Mouse (Mus musculus) forebrain, embryonic 11.5 days (tissue): ENCODE results near the gene Dnajb5. TPM values are rescaled to one million over a fixed set of nuclear protein-coding genes. Genes with fewer than 3 reads are reported as not detected.

ENCODE experiments used
- ATAC-seq: fragments of 200-750 bp; cut with Nextera tagmentation; replicated peaks from 2 replicates; pipeline ENCODE4 v1.8.0; 2017; ENCODE audit warnings: moderate TSS enrichment; ENCODE audit not compliant: low FRiP score
- DNase-seq: peaks from one replicate; pipeline ENCODE4 v3.0.0-alpha.2; 2017; ENCODE audit warnings: low spot score
- H3K27ac ChIP-seq: fragments of 300-500 bp; sonication (generic); 2 replicates; pipeline ENCODE4 v1.5.1; 2014; ENCODE audit warnings: low read depth, low read length
- H3K27me3 ChIP-seq: fragments of 300-500 bp; sonication (generic); 2 replicates; pipeline ENCODE4 v1.6.1; 2014; ENCODE audit warnings: mild to moderate bottlenecking, low read length, mixed read lengths; ENCODE audit not compliant: control insufficient read depth, insufficient read depth
- H3K36me3 ChIP-seq: fragments of 300-500 bp; sonication (generic); 2 replicates; pipeline ENCODE4 v1.6.1; 2014; ENCODE audit warnings: mild to moderate bottlenecking, low read length, moderate library complexity, mixed read lengths; ENCODE audit not compliant: control insufficient read depth, insufficient read depth
- H3K4me1 ChIP-seq: fragments of 300-500 bp; sonication (generic); replicated peaks from 2 replicates; pipeline ENCODE4 v1.6.1; 2014; ENCODE audit warnings: low read length, mixed read lengths; ENCODE audit not compliant: control insufficient read depth, insufficient read depth
- H3K4me2 ChIP-seq: fragments of 300-500 bp; sonication (generic); 2 replicates; pipeline ENCODE4 v1.6.1; 2014; ENCODE audit warnings: low read depth, mild to moderate bottlenecking, low read length, moderate library complexity, mixed read lengths; ENCODE audit not compliant: severe bottlenecking
- H3K4me3 ChIP-seq: fragments of 300-500 bp; sonication (generic); 2 replicates; pipeline ENCODE4 v1.5.1; 2014; ENCODE audit warnings: low read depth, low read length
- H3K9ac ChIP-seq: fragments of 300-500 bp; sonication (generic); 2 replicates; pipeline ENCODE4 v1.6.1; 2014; ENCODE audit warnings: low read length
- H3K9me3 ChIP-seq: fragments of 300-500 bp; sonication (generic); 2 replicates; pipeline ENCODE4 v1.6.1; 2016; ENCODE audit warnings: low read length, mixed read lengths; ENCODE audit not compliant: control insufficient read depth
- WGBS: fragments of 180-500 bp; shearing (Covaris S2); extraction: QIAGEN DNeasy Blood & Tissue Kit; methylation state at CpG from one replicate; pipeline ENCODE4 v1.1.7; 2014; 5-methylcytosine and 5-hydroxymethylcytosine counted together
- polyA plus RNA-seq: library from polyadenylated mRNA; unstranded; fragments of >200 nt; fragmentation: Nextera tagmentation; extraction: Ambion mirVana; gene quantifications from 2 replicates; pipeline ENCODE4 v1.2.1, GENCODE M21; 2014

The Dnajb5 gene
- polyA plus RNA-seq, 1 experiment from 2014 or later = 16.4 TPM

DNA sequence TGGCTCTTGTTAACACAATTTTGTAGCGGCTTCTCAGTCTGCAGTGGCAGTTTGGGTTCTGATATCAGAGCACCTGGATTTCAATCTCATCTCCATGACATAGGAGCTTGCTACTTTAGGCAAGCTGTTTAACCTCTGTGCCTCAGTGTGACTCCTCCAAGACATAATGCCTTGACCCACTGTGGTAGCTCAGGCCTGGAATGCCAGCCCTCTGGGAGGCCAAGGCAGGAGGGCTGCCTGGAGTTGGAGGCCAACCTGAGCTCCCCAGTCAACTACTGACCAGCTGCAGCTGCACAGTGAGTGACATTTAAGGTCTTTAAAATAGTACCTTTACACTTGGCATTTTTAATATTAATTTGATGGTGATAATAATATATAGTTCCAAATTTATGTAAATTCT, 33.6 kb upstream of the Dnajb5 start:
- no peaks in the 10 kb centered on the region for H3K36me3 ChIP-seq
- H3K27ac ChIP-seq = no peak overlapping the region
- H3K4me3 ChIP-seq = no peak overlapping the region
- no peaks in the 10 kb centered on the region for H3K9me3 ChIP-seq
- DNase-seq (no peak), ATAC-seq (no peak)
- 68% methylated on average over 1 of the region's 1 CpGs for WGBS
- no peak overlapping the region for H3K9ac ChIP-seq
- peaks cover 20% of the 10 kb centered on the region for H3K27me3 ChIP-seq
- no peaks in the 10 kb centered on the region; the same call in 1 of the 2 replicates for H3K4me1 ChIP-seq
- no peak overlapping the region for H3K4me2 ChIP-seq

GRCm38 (mm10) chr4:42916617-42917401, 32.8 kb upstream of the Dnajb5 start, which contains the start of gene Phf24:
Phf24 (plus strand) TSS chr4:42916660.
- Histone ChIP-seq H3K9me3 (no peaks in the 10 kb centered on the region), H3K27me3 (peaks cover 20% of the 10 kb centered on the region), H3K9ac (peak within 1 kb of the TSS; percentile 72), H3K27ac (no peak within 1 kb of the TSS), H3K36me3 (no peaks in the 10 kb centered on the region), H3K4me3 (peak within 1 kb of the TSS; percentile 67), H3K4me2 (peak within 1 kb of the TSS; percentile 93), H3K4me1 (no peaks in the 10 kb centered on the region; the same call in 1 of the 2 replicates)
- peak; percentile 55; the same call in 1 of the 2 replicates for ATAC-seq
- DNase-seq = peak; percentile 62
- 1% methylated on average over 72 of the region's 90 CpGs for WGBS

DNA sequence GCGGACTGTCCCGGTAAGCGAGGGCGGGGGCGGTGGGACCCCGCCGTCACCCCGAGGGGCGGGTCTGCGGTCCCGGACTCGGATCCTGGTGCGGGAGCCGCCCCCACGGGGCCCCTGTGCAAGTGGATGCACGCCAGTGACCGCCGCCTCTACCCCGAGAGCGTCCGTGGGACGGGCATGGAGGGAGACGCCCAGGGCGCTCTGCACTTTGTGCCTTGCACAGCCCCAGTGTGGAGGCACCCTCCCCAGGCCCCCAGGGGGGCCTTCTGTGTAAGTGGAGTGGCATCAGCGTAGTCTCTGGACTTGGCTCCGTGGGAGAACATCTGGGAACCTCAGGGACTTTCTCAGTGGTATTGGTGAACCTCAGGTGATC, 32.2 kb upstream of the Dnajb5 start:
- Histone ChIP-seq H3K9me3 (no peaks in the 10 kb centered on the region), H3K4me1 (no peaks in the 10 kb centered on the region; the same call in 1 of the 2 replicates), H3K36me3 (no peaks in the 10 kb centered on the region), H3K27ac (no peak overlapping the region), H3K27me3 (peaks cover 20% of the 10 kb centered on the region), H3K4me2 (peak overlapping the region; percentile 93), H3K4me3 (peak overlapping the region; percentile 67), H3K9ac (peak overlapping the region; percentile 72)
- DNase-seq (peak; percentile 67), ATAC-seq (0 out of 2 replicates have a peak, but pooled peaks have one; percentile 21)
- WGBS = 3% methylated on average over 26 of the region's 26 CpGs

DNA sequence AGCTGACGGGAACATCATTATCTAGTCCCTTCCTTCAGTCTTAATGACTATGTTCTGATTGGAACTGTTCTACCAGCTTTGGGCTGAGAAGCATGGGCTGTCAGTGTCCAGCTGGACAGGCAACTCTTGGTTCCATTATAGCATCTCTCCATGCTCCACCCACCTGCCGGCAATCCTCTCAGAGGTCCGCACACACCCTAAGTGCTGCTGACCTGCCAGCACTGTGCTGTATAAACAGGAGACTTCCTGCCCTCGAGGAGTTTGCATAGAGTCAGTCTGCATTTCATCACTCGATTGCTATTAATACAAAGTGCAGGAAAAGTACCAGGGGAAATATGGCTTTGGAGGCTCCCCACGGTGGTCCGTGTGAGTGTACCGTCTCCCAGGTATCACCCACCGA, 28.9 kb upstream of the Dnajb5 start:
- Histone ChIP-seq H3K4me2 (no peak overlapping the region), H3K9ac (no peak overlapping the region), H3K36me3 (no peaks in the 10 kb centered on the region), H3K4me3 (no peak overlapping the region), H3K27ac (no peak overlapping the region), H3K9me3 (no peaks in the 10 kb centered on the region), H3K27me3 (peaks cover 15% of the 10 kb centered on the region), H3K4me1 (peaks cover 2% of the 10 kb centered on the region; the same call in 1 of the 2 replicates)
- ATAC-seq = no peak
- DNase-seq = peak; percentile 30
- WGBS = 81% methylated on average over 9 of the region's 9 CpGs

GRCm38 (mm10) chr4:42921536-42921935, 28.1 kb upstream of the Dnajb5 start:
- no peaks in the 10 kb centered on the region for H3K9me3 ChIP-seq
- H3K4me2 ChIP-seq = no peak overlapping the region
- no peaks in the 10 kb centered on the region for H3K36me3 ChIP-seq
- WGBS = 93% methylated on average over 2 of the region's 2 CpGs
- no peak for ATAC-seq
- H3K27ac ChIP-seq = no peak overlapping the region
- H3K4me1 ChIP-seq = peaks cover 2% of the 10 kb centered on the region; the same call in 1 of the 2 replicates
- peaks cover 12% of the 10 kb centered on the region for H3K27me3 ChIP-seq
- no peak overlapping the region for H3K4me3 ChIP-seq
- no peak overlapping the region for H3K9ac ChIP-seq
- DNase-seq = no peak

DNA sequence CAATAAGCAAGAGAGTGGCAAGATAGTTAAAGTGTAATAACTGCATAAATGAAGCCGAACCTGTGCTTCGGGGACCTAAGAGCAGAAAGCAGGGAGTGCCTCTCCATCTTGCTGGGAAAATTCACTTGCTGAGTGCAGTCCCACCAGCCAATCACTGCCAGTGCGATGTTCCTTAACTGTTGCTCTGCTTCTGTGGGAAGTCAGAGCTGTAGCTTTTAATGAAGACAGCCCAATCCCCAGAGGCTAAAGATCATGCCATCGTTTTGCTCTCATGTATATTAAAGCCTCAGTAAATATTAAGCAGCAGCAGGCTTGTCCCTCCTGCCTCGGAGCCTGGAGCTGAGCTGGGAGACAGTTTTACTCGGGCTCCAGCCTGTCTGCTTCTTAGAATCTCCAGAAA, 27.6 kb upstream of the Dnajb5 start:
- H3K9ac ChIP-seq = no peak overlapping the region
- 80% methylated on average over 6 of the region's 6 CpGs for WGBS
- ATAC-seq = no peak
- H3K36me3 ChIP-seq = no peaks in the 10 kb centered on the region
- H3K27ac ChIP-seq = no peak overlapping the region
- peaks cover 2% of the 10 kb centered on the region; the same call in 1 of the 2 replicates for H3K4me1 ChIP-seq
- no peak for DNase-seq
- no peak overlapping the region for H3K4me2 ChIP-seq
- no peak overlapping the region for H3K4me3 ChIP-seq
- no peaks in the 10 kb centered on the region for H3K9me3 ChIP-seq
- H3K27me3 ChIP-seq = peaks cover 12% of the 10 kb centered on the region

DNA sequence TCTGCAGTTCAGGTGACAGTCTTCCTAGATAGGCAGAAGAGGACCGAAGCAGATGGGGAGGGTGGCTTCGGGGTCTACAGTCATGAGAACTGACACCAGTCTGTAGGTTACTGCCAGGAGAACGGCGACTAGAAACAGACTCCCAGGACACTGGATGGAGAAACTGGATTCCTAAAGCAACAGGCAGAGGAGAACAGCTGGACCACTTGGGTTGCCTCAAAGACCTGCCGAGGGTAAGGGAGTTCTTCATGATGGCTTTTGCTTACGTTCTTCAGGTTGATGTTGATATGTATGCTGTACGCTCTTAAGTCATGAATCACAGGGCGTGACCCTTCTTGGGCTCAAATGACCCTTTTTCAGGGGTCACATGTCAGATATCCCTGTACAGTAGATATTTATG, 27.2 kb upstream of the Dnajb5 start:
- Histone ChIP-seq H3K4me1 (peaks cover 2% of the 10 kb centered on the region; the same call in 1 of the 2 replicates), H3K9ac (no peak overlapping the region), H3K36me3 (no peaks in the 10 kb centered on the region), H3K27ac (no peak overlapping the region), H3K27me3 (peaks cover 8% of the 10 kb centered on the region), H3K9me3 (no peaks in the 10 kb centered on the region), H3K4me3 (no peak overlapping the region), H3K4me2 (no peak overlapping the region)
- 89% methylated on average over 8 of the region's 8 CpGs for WGBS
- DNase-seq (no peak), ATAC-seq (no peak)

DNA sequence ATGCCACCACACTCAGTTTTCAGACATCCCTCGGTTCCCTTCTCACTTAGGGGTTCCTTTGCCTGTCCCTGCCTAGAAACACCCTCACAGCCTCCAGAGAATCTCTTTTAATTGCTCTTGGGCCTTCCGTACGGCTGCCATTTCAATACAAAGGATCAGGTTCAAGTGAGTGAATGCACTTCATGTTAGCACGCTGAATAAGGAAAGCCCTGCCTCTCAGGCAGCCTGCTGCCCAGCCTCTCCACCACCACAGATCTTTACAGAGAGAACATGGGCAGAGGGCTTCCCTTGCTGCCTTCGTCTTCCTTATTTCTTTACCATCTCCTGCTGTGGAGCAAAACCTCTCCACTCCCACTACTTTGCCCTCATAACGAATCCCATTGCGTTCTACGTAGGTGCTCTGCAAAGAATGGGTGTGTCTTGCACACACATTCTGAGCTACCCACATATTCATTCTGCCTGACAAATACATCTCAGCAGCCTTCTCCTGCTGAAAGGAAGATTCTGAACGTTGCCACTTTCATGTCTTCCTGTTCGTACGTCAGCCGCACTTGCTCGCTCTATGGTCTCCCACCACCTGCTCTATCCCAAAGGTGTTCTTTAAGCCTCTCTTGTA, 25.4 kb upstream of the Dnajb5 start:
- Histone ChIP-seq H3K36me3 (no peaks in the 10 kb centered on the region), H3K4me3 (no peak overlapping the region), H3K4me2 (no peak overlapping the region), H3K9ac (no peak overlapping the region), H3K9me3 (no peaks in the 10 kb centered on the region), H3K27ac (no peak overlapping the region), H3K4me1 (0 out of 2 replicates have a peak, but pooled peaks cover 2% of the 10 kb centered on the region), H3K27me3 (no peaks in the 10 kb centered on the region)
- ATAC-seq = no peak
- 60% methylated on average over 13 of the region's 13 CpGs for WGBS
- DNase-seq = no peak
